Comparison of ENCODE assay signal across 13 mouse cellular contexts in genomic region chr2:93747538-93748126, GRCm38 (mm10).
"Had no signal": no experiment of that assay in that cellular context is flagged by ENCODE, and none has a peak within 500 bp of the region (broad histone marks: within the 10 kb centered on the region; RNA-seq: fewer than 3 reads in every experiment).

No protein-coding gene starts in this region.

- H3K36me3 ChIP-seq: kidney, embryonic 15.5 days; liver, embryonic 15.5 days; midbrain, embryonic 13.5 days; neural tube, embryonic 15.5 days had no signal

- H3K27me3 ChIP-seq: kidney, embryonic 15.5 days; liver, embryonic 15.5 days; midbrain, embryonic 13.5 days; neural tube, embryonic 15.5 days had no signal

- H3K4me2 ChIP-seq: kidney, embryonic 15.5 days; liver, embryonic 15.5 days; midbrain, embryonic 13.5 days; neural tube, embryonic 15.5 days had no signal

- H3K4me3 ChIP-seq: kidney, embryonic 15.5 days; liver, embryonic 15.5 days; midbrain, embryonic 13.5 days; neural tube, embryonic 15.5 days had no signal

- H3K27ac ChIP-seq: kidney, embryonic 15.5 days; liver, embryonic 15.5 days; midbrain, embryonic 13.5 days; neural tube, embryonic 15.5 days had no signal

- H3K9ac ChIP-seq: kidney, embryonic 15.5 days; liver, embryonic 15.5 days; midbrain, embryonic 13.5 days; neural tube, embryonic 15.5 days had no signal

- H3K9me3 ChIP-seq: kidney, embryonic 15.5 days; liver, embryonic 15.5 days; midbrain, embryonic 13.5 days; neural tube, embryonic 15.5 days had no signal

- DNase-seq: kidney, adult 11 months; kidney, postnatal 36 days; left cerebral cortex, postnatal 4 days; lung, adult 2 months; lung, postnatal 36 days; spleen, adult 18-20 months; thymus, adult 18-20 months; thymus, postnatal 14 days had no signal

- ATAC-seq: lung, postnatal 0 days; midbrain, embryonic 13.5 days had no signal
